Mouse (Mus musculus): ENCODE data around the gene Ubap2. TPM values are rescaled to one million over a fixed set of nuclear protein-coding genes. Genes with fewer than 3 reads are reported as not detected.
A peak's percentile ranks its signal among the peaks of the same experiment; 100 is the strongest.

The Ubap2 gene
- polyA plus RNA-seq, 1 experiment from 2014 or later: 57.0 TPM

- no peaks in the 10 kb centered on the region for H3K4me1 ChIP-seq (replicated peaks; ENCODE audit: control insufficient read depth, insufficient read depth, low read length)
- no peaks in the 10 kb centered on the region for H3K27me3 ChIP-seq (ENCODE audit: control insufficient read depth, insufficient read depth, low read depth, low read length)
- ATAC-seq (ENCODE audit: low read depth): no peak
- no peak overlapping the region for H3K27ac ChIP-seq (ENCODE audit: low read length)
- H3K4me3 ChIP-seq (ENCODE audit: low read length): no peak overlapping the region
- H3K4me2 ChIP-seq (ENCODE audit: low read depth, low read length): no peak overlapping the region
- H3K36me3 ChIP-seq (ENCODE audit: control insufficient read depth, insufficient read depth, low read length): peaks cover 9% of the 10 kb centered on the region
- H3K9me3 ChIP-seq (ENCODE audit: control insufficient read depth, low read length): no peaks in the 10 kb centered on the region
- WGBS: 77% methylated on average over 3 of the region's 3 CpGs
- H3K9ac ChIP-seq (ENCODE audit: low read length): no peak overlapping the region
Measured at GRCm38 (mm10) chr4:41240916-41241315, 34.0 kb downstream of the Ubap2 start.

GRCm38 (mm10) chr4:41235621-41236020 is 39.3 kb downstream of the Ubap2 start:
- no peak overlapping the region for H3K9ac ChIP-seq (ENCODE audit: low read length)
- no peak for ATAC-seq (ENCODE audit: low read depth)
- H3K9me3 ChIP-seq (ENCODE audit: control insufficient read depth, low read length): no peaks in the 10 kb centered on the region
- H3K36me3 ChIP-seq (ENCODE audit: control insufficient read depth, insufficient read depth, low read length): peaks cover 20% of the 10 kb centered on the region
- H3K27ac ChIP-seq (ENCODE audit: low read length): no peak overlapping the region
- no peak overlapping the region for H3K4me2 ChIP-seq (ENCODE audit: low read depth, low read length)
- WGBS: 79% methylated on average over 5 of the region's 5 CpGs
- H3K4me3 ChIP-seq (ENCODE audit: low read length): no peak overlapping the region
- no peaks in the 10 kb centered on the region for H3K27me3 ChIP-seq (ENCODE audit: control insufficient read depth, insufficient read depth, low read depth, low read length)
- no peaks in the 10 kb centered on the region for H3K4me1 ChIP-seq (replicated peaks; ENCODE audit: control insufficient read depth, insufficient read depth, low read length)

GRCm38 (mm10) chr4:41226351-41226750 is 48.6 kb downstream of the Ubap2 start:
- Histone ChIP-seq H3K4me1 (replicated peaks; ENCODE audit: control insufficient read depth, insufficient read depth, low read length) (no peaks in the 10 kb centered on the region), H3K9me3 (ENCODE audit: control insufficient read depth, low read length) (no peaks in the 10 kb centered on the region), H3K9ac (ENCODE audit: low read length) (no peak overlapping the region), H3K27me3 (ENCODE audit: control insufficient read depth, insufficient read depth, low read depth, low read length) (no peaks in the 10 kb centered on the region), H3K27ac (ENCODE audit: low read length) (no peak overlapping the region), H3K36me3 (ENCODE audit: control insufficient read depth, insufficient read depth, low read length) (peaks cover 40% of the 10 kb centered on the region), H3K4me2 (ENCODE audit: low read depth, low read length) (no peak overlapping the region), H3K4me3 (ENCODE audit: low read length) (no peak overlapping the region)
- WGBS: 73% methylated on average over 3 of the region's 3 CpGs
- no peak for ATAC-seq (ENCODE audit: low read depth)

GRCm38 (mm10) chr4:41225412-41225811 is 49.5 kb downstream of the Ubap2 start:
- no peak overlapping the region for H3K4me2 ChIP-seq (ENCODE audit: low read depth, low read length)
- no peak for ATAC-seq (ENCODE audit: low read depth)
- H3K4me3 ChIP-seq (ENCODE audit: low read length): no peak overlapping the region
- no peaks in the 10 kb centered on the region for H3K9me3 ChIP-seq (ENCODE audit: control insufficient read depth, low read length)
- no peak overlapping the region for H3K27ac ChIP-seq (ENCODE audit: low read length)
- no peaks in the 10 kb centered on the region for H3K4me1 ChIP-seq (replicated peaks; ENCODE audit: control insufficient read depth, insufficient read depth, low read length)
- H3K36me3 ChIP-seq (ENCODE audit: control insufficient read depth, insufficient read depth, low read length): peaks cover 38% of the 10 kb centered on the region
- 77% methylated on average over 1 of the region's 1 CpGs for WGBS
- no peaks in the 10 kb centered on the region for H3K27me3 ChIP-seq (ENCODE audit: control insufficient read depth, insufficient read depth, low read depth, low read length)
- H3K9ac ChIP-seq (ENCODE audit: low read length): no peak overlapping the region

- H3K4me3 ChIP-seq (ENCODE audit: low read length): no peak overlapping the region
- peak; percentile 71; the same call in 1 of the 2 replicates for ATAC-seq (ENCODE audit: low read depth)
- peaks cover 50% of the 10 kb centered on the region for H3K36me3 ChIP-seq (ENCODE audit: control insufficient read depth, insufficient read depth, low read length)
- WGBS: 56% methylated on average over 4 of the region's 4 CpGs
- no peak overlapping the region for H3K9ac ChIP-seq (ENCODE audit: low read length)
- H3K27me3 ChIP-seq (ENCODE audit: control insufficient read depth, insufficient read depth, low read depth, low read length): no peaks in the 10 kb centered on the region
- H3K27ac ChIP-seq (ENCODE audit: low read length): no peak overlapping the region
- no peaks in the 10 kb centered on the region for H3K9me3 ChIP-seq (ENCODE audit: control insufficient read depth, low read length)
- no peaks in the 10 kb centered on the region for H3K4me1 ChIP-seq (replicated peaks; ENCODE audit: control insufficient read depth, insufficient read depth, low read length)
- H3K4me2 ChIP-seq (ENCODE audit: low read depth, low read length): no peak overlapping the region
Measured at GRCm38 (mm10) chr4:41208050-41208449, 66.9 kb downstream of the Ubap2 start.

GRCm38 (mm10) chr4:41205751-41206150 is 69.2 kb downstream of the Ubap2 start:
- Histone ChIP-seq H3K27ac (ENCODE audit: low read length) (no peak overlapping the region), H3K27me3 (ENCODE audit: control insufficient read depth, insufficient read depth, low read depth, low read length) (no peaks in the 10 kb centered on the region), H3K4me3 (ENCODE audit: low read length) (no peak overlapping the region), H3K4me2 (ENCODE audit: low read depth, low read length) (no peak overlapping the region), H3K36me3 (ENCODE audit: control insufficient read depth, insufficient read depth, low read length) (peaks cover 56% of the 10 kb centered on the region), H3K4me1 (replicated peaks; ENCODE audit: control insufficient read depth, insufficient read depth, low read length) (no peaks in the 10 kb centered on the region), H3K9me3 (ENCODE audit: control insufficient read depth, low read length) (no peaks in the 10 kb centered on the region), H3K9ac (ENCODE audit: low read length) (no peak overlapping the region)
- ATAC-seq (ENCODE audit: low read depth): no peak
- 65% methylated on average over 8 of the region's 8 CpGs for WGBS

- Histone ChIP-seq H3K4me2 (ENCODE audit: low read depth, low read length) (no peak overlapping the region), H3K27ac (ENCODE audit: low read length) (no peak overlapping the region), H3K27me3 (ENCODE audit: control insufficient read depth, insufficient read depth, low read depth, low read length) (no peaks in the 10 kb centered on the region), H3K9me3 (ENCODE audit: control insufficient read depth, low read length) (no peaks in the 10 kb centered on the region), H3K4me1 (replicated peaks; ENCODE audit: control insufficient read depth, insufficient read depth, low read length) (no peaks in the 10 kb centered on the region), H3K36me3 (ENCODE audit: control insufficient read depth, insufficient read depth, low read length) (peaks cover 54% of the 10 kb centered on the region), H3K9ac (ENCODE audit: low read length) (no peak overlapping the region), H3K4me3 (ENCODE audit: low read length) (no peak overlapping the region)
- 82% methylated on average over 8 of the region's 8 CpGs for WGBS
- no peak for ATAC-seq (ENCODE audit: low read depth)
Measured at GRCm38 (mm10) chr4:41202135-41202534, 72.8 kb downstream of the Ubap2 start.

GRCm38 (mm10) chr4:41196861-41197610 is 77.9 kb downstream of the Ubap2 start:
- H3K9ac ChIP-seq (ENCODE audit: low read length): no peak overlapping the region
- no peaks in the 10 kb centered on the region for H3K9me3 ChIP-seq (ENCODE audit: control insufficient read depth, low read length)
- H3K27me3 ChIP-seq (ENCODE audit: control insufficient read depth, insufficient read depth, low read depth, low read length): no peaks in the 10 kb centered on the region
- peak; percentile 66 for ATAC-seq (ENCODE audit: low read depth)
- 57% methylated on average over 3 of the region's 3 CpGs for WGBS
- H3K36me3 ChIP-seq (ENCODE audit: control insufficient read depth, insufficient read depth, low read length): peaks cover 65% of the 10 kb centered on the region
- H3K4me1 ChIP-seq (replicated peaks; ENCODE audit: control insufficient read depth, insufficient read depth, low read length): no peaks in the 10 kb centered on the region
- no peak overlapping the region for H3K27ac ChIP-seq (ENCODE audit: low read length)
- no peak overlapping the region for H3K4me3 ChIP-seq (ENCODE audit: low read length)
- H3K4me2 ChIP-seq (ENCODE audit: low read depth, low read length): no peak overlapping the region

- 85% methylated on average over 15 of the region's 15 CpGs for WGBS
- Histone ChIP-seq H3K36me3 (ENCODE audit: control insufficient read depth, insufficient read depth, low read length) (peaks cover 65% of the 10 kb centered on the region), H3K27me3 (ENCODE audit: control insufficient read depth, insufficient read depth, low read depth, low read length) (no peaks in the 10 kb centered on the region), H3K4me1 (replicated peaks; ENCODE audit: control insufficient read depth, insufficient read depth, low read length) (no peaks in the 10 kb centered on the region), H3K9me3 (ENCODE audit: control insufficient read depth, low read length) (no peaks in the 10 kb centered on the region), H3K9ac (ENCODE audit: low read length) (no peak overlapping the region), H3K4me3 (ENCODE audit: low read length) (no peak overlapping the region), H3K4me2 (ENCODE audit: low read depth, low read length) (no peak overlapping the region), H3K27ac (ENCODE audit: low read length) (no peak overlapping the region)
- no peak for ATAC-seq (ENCODE audit: low read depth)
Measured at GRCm38 (mm10) chr4:41195328-41195727, 79.6 kb downstream of the Ubap2 start.
